Mouse (Mus musculus) bone marrow macrophage, adult 2 months (primary cell): Measurements from ENCODE around the gene Vps26b.

Experiments
- CTCF ChIP-seq: IDR thresholded peaks from 2 replicates; pipeline ENCODE4 v1.5.1; 2012; ENCODE audit warnings: low read depth, mild to moderate bottlenecking, low read length, moderate library complexity
- POLR2A ChIP-seq: IDR thresholded peaks from 2 replicates; pipeline ENCODE4 v1.6.1; 2012; ENCODE audit warnings: mild to moderate bottlenecking, low read depth, low read length, borderline replicate concordance

DNA sequence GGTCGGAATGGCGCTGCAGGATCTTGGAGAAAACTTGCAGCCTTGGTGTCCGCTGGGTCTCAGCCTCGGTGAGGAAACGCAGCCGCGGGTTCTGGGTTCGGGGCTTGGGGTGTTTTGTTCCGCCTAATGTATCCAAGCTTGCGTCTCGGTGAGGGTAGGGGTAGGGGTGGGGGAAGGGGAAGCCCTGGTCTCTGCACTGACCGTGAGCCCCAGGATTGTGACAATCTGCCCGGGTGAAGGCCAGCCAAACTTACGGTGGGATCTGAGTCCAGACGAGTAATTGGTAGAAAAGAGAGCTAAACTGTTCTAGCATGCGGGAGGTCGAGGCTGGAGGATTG is 867 bp upstream of the Vps26b start:
- TF ChIP-seq POLR2A = no peak
- no peak for TF ChIP-seq CTCF
